Mouse (Mus musculus) CH12.LX (cell line): ENCODE results near the gene Wdr75. TPM values are rescaled to one million over a fixed set of nuclear protein-coding genes. Genes with fewer than 3 reads are reported as not detected.

ENCODE experiments used
- DNase-seq: peaks from one replicate; pipeline ENCODE4 v3.0.0-alpha.2; 2013; ENCODE audit errors: extremely low read depth
- H3K27ac ChIP-seq: 2 replicates; pipeline ENCODE4 v1.5.1; 2012; ENCODE audit warnings: low read depth, mild to moderate bottlenecking, control low read depth, moderate library complexity; ENCODE audit not compliant: insufficient read depth
- H3K27me3 ChIP-seq: replicated peaks from 2 replicates; pipeline ENCODE3; 2012; ENCODE audit warnings: inconsistent platforms
- H3K36me3 ChIP-seq, 2 experiments: replicated peaks in 1 of 2; 2 replicates each; pipeline versions ENCODE3 to v1.6.1; 2012; ENCODE audit warnings: inconsistent platforms in 1 of 2, low read length in 1 of 2, mild to moderate bottlenecking in 1 of 2, mixed read lengths in 1 of 2, moderate library complexity in 1 of 2; ENCODE audit not compliant: control insufficient read depth in 1 of 2, insufficient read depth in 1 of 2
- H3K4me1 ChIP-seq, 2 experiments: 2 replicates each; pipeline ENCODE4 v1.6.1; 2012; ENCODE audit warnings: inconsistent platforms in 1 of 2, moderate library complexity in 1 of 2; ENCODE audit not compliant: insufficient read depth in 2 of 2, control insufficient read depth in 1 of 2
- H3K4me2 ChIP-seq: 2 replicates; pipeline ENCODE4 v1.6.1; 2012; ENCODE audit warnings: low read depth, mild to moderate bottlenecking, control low read depth; ENCODE audit not compliant: poor library complexity, insufficient read depth, severe bottlenecking
- H3K4me3 ChIP-seq, 3 experiments: fragments of 150-350 bp in 1 of 3; sonication (generic) in 1 of 3; replicated peaks in 1 of 3; 2 replicates each; pipeline versions ENCODE3 to v1.5.1; 2011 to 2012; ENCODE audit warnings: low read depth in 2 of 3, low read length in 2 of 3, mild to moderate bottlenecking in 2 of 3, moderate library complexity in 2 of 3, control low read depth in 1 of 3, improper control_type of control experiment in 1 of 3, inconsistent platforms in 1 of 3, mixed read lengths in 1 of 3; ENCODE audit not compliant: poor library complexity in 1 of 3
- H3K79me2 ChIP-seq: replicated peaks from 2 replicates; pipeline ENCODE4 v1.6.1; 2012; ENCODE audit warnings: mild to moderate bottlenecking, moderate library complexity; ENCODE audit not compliant: control insufficient read depth, poor library complexity, insufficient read depth, severe bottlenecking; ENCODE audit errors: extremely low read depth
- H3K9ac ChIP-seq: 2 replicates; pipeline ENCODE4 v1.6.1; 2012; ENCODE audit warnings: low read depth, mild to moderate bottlenecking, control low read depth, moderate library complexity; ENCODE audit not compliant: insufficient read depth
- H3K9me3 ChIP-seq: replicated peaks from 2 replicates; pipeline ENCODE3; 2012; ENCODE audit warnings: low read length, inconsistent platforms, mixed read lengths
- CHD2 ChIP-seq: IDR thresholded peaks from 2 replicates; pipeline ENCODE4 v1.6.1; 2011; ENCODE audit warnings: low read length, improper control_type of control experiment
- E2F4 ChIP-seq: IDR thresholded peaks from 2 replicates; pipeline ENCODE4 v1.6.1; 2011; ENCODE audit warnings: low read depth, low read length, improper control_type of control experiment; ENCODE audit not compliant: insufficient replicate concordance
- EP300 ChIP-seq: IDR thresholded peaks from 2 replicates; pipeline ENCODE4 v1.6.1; 2011; ENCODE audit warnings: low read length, improper control_type of control experiment
- GABPA ChIP-seq: IDR thresholded peaks from 2 replicates; pipeline ENCODE4 v1.6.1; 2012; ENCODE audit warnings: low read depth, low read length, improper control_type of control experiment, inconsistent platforms; ENCODE audit not compliant: insufficient replicate concordance
- HCFC1 ChIP-seq: IDR thresholded peaks from 2 replicates; pipeline ENCODE4 v1.6.1; 2012; ENCODE audit warnings: low read depth, mild to moderate bottlenecking, inconsistent platforms, low read length, improper control_type of control experiment
- JUND ChIP-seq: conservative IDR thresholded peaks from 2 replicates; pipeline ENCODE4 v1.6.1; 2011; ENCODE audit warnings: low read depth, low read length, improper control_type of control experiment
- KAT2A ChIP-seq: IDR thresholded peaks from 2 replicates; pipeline ENCODE4 v1.6.1; 2012; ENCODE audit warnings: low read length, improper control_type of control experiment, inconsistent platforms; ENCODE audit not compliant: insufficient replicate concordance
- MAZ ChIP-seq: IDR thresholded peaks from 2 replicates; pipeline ENCODE4 v1.6.1; 2012; ENCODE audit warnings: low read depth, mild to moderate bottlenecking, inconsistent platforms, low read length, improper control_type of control experiment, moderate library complexity
- PAX5 ChIP-seq: IDR thresholded peaks from 2 replicates; pipeline ENCODE4 v1.6.1; 2012; ENCODE audit warnings: low read length, inconsistent platforms, mixed read lengths
- SIN3A ChIP-seq: IDR thresholded peaks from 2 replicates; pipeline ENCODE4 v1.6.1; 2012; ENCODE audit warnings: low read length, improper control_type of control experiment, inconsistent platforms
- TBP ChIP-seq: conservative IDR thresholded peaks from 2 replicates; pipeline ENCODE4 v1.6.1; 2011; ENCODE audit warnings: low read depth, low read length, improper control_type of control experiment
- TCF12 ChIP-seq: IDR thresholded peaks from 2 replicates; pipeline ENCODE4 v1.6.1; 2014; ENCODE audit warnings: low read depth, mild to moderate bottlenecking, inconsistent platforms, low read length, improper control_type of control experiment
- ZNF384 ChIP-seq: IDR thresholded peaks from 2 replicates; pipeline ENCODE4 v1.6.1; 2012; ENCODE audit warnings: low read depth, low read length, improper control_type of control experiment, inconsistent platforms
- dilution Hi-C: fragments of 300-500 bp; cut with MboI; formaldehyde crosslinking; loops from 2 replicates; pipeline ENCODE4 v1.14.3; 2020; ENCODE audit warnings: low sequenced_read_pairs; ENCODE audit not compliant: extremely low pct_unique_long_range_greater_than_20kb, extremely low pct_ligation_motif_present
- in situ Hi-C: fragments of 300-500 bp; cut with MboI; formaldehyde crosslinking; loops from 3 replicates; pipeline ENCODE4 v1.14.3; 2019; ENCODE audit warnings: low sequenced_read_pairs, low pct_ligation_motif_present, low pct_unique_long_range_greater_than_20kb, mixed read lengths
- polyA plus RNA-seq: library from polyadenylated mRNA; unstranded; fragments of >175 nt; gene quantifications from 2 replicates; pipeline ENCODE4 v1.2.1, GENCODE M21; 2012; ENCODE audit warnings: low read depth; ENCODE audit not compliant: insufficient read length
- total RNA-seq, 2 experiments: library from RNA; depleted of rRNA; stranded (reverse); fragments of 300-350 nt in 1 of 2; fragments of >200 nt in 1 of 2; gene quantifications; 2 replicates each; pipeline ENCODE4 v1.2.3; 2012 to 2014

Wdr75 gene
- total and polyA plus RNA-seq, 3 experiments: 127 to 236 (median 204) TPM

- Histone ChIP-seq H3K9me3 (no peaks in the 10 kb centered on the region), H3K4me3 (no peak overlapping the region), H3K4me2 (no peak overlapping the region), H3K36me3 (no peaks in the 10 kb centered on the region), H3K9ac (no peak overlapping the region), H3K27ac (no peak overlapping the region), H3K79me2 (no peaks in the 10 kb centered on the region), H3K4me1 (peaks cover 0 to 5% of the 10 kb centered on the region in 2 experiments; a peak in 1 of 4 replicates), H3K27me3 (no peaks in the 10 kb centered on the region)
- dilution Hi-C loops: no loop called here
- no peak for TF ChIP-seq ZNF384
- TF ChIP-seq EP300: no peak
- no peak for TF ChIP-seq MAZ
- TF ChIP-seq PAX5: no peak
- in situ Hi-C loops: no loop called here
- no peak for DNase-seq
Measured at GRCm38 (mm10) chr1:45838271-45838670, 43.3 kb downstream of the Wdr75 start.

- Histone ChIP-seq H3K27me3 (no peaks in the 10 kb centered on the region), H3K27ac (no peak overlapping the region), H3K4me2 (no peak overlapping the region), H3K9ac (no peak overlapping the region), H3K36me3 (no peaks in the 10 kb centered on the region), H3K9me3 (no peaks in the 10 kb centered on the region), H3K4me1 (no peaks in the 10 kb centered on the region), H3K79me2 (no peaks in the 10 kb centered on the region), H3K4me3 (no peak overlapping the region)
- in situ Hi-C loops (no loop called here), dilution Hi-C loops (no loop called here)
- TF ChIP-seq HCFC1 (no peak), GABPA (no peak), KAT2A (no peak)
- DNase-seq: no peak
Measured at GRCm38 (mm10) chr1:45845466-45845865, 50.5 kb downstream of the Wdr75 start.

GRCm38 (mm10) chr1:45858038-45858437 is 63.1 kb downstream of the Wdr75 start:
- in situ Hi-C loops: no loop called here
- no peak overlapping the region for H3K4me2 ChIP-seq
- no peak for DNase-seq
- no peak overlapping the region for H3K4me3 ChIP-seq
- TF ChIP-seq E2F4: no peak
- no peak for TF ChIP-seq CHD2
- TF ChIP-seq JUND: no peak
- no peak for TF ChIP-seq TBP
- TF ChIP-seq SIN3A: no peak
- TF ChIP-seq EP300: no peak
- TF ChIP-seq TCF12: no peak
- no peak for TF ChIP-seq HCFC1
- peaks cover under 1% of the 10 kb centered on the region for H3K9me3 ChIP-seq
- dilution Hi-C loops: no loop called here
- peaks cover 0 to 14% of the 10 kb centered on the region in 2 experiments; a peak in 2 of 4 replicates for H3K4me1 ChIP-seq
- H3K36me3 ChIP-seq: no peaks in the 10 kb centered on the region
- H3K79me2 ChIP-seq: no peaks in the 10 kb centered on the region
- H3K27ac ChIP-seq: no peak overlapping the region
- H3K9ac ChIP-seq: no peak overlapping the region
- no peaks in the 10 kb centered on the region for H3K27me3 ChIP-seq
